Mouse (Mus musculus) forebrain, embryonic 15.5 days (tissue): ENCODE measurements around the gene Tti1. TPM values are rescaled to one million over a fixed set of nuclear protein-coding genes. Genes with fewer than 3 reads are reported as not detected.
A peak's percentile ranks its signal among the peaks of the same experiment; 100 is the strongest.

Experiments used
- ATAC-seq: fragments of 200-750 bp; cut with Nextera tagmentation; replicated peaks from 2 replicates; pipeline ENCODE4 v1.8.0; 2017; ENCODE audit warnings: mild to moderate bottlenecking, moderate TSS enrichment, moderate library complexity
- H3K27ac ChIP-seq: fragments of 300-500 bp; sonication (generic); replicated peaks from 2 replicates; pipeline ENCODE4 v1.5.1; 2015; ENCODE audit warnings: mild to moderate bottlenecking, inconsistent platforms
- H3K27me3 ChIP-seq: fragments of 300-500 bp; sonication (generic); 2 replicates; pipeline ENCODE4 v1.6.1; 2015; ENCODE audit warnings: inconsistent platforms
- H3K36me3 ChIP-seq: fragments of 300-500 bp; sonication (generic); 2 replicates; pipeline ENCODE4 v1.6.1; 2015; ENCODE audit warnings: mild to moderate bottlenecking, inconsistent platforms
- H3K4me1 ChIP-seq: fragments of 300-500 bp; sonication (generic); 2 replicates; pipeline ENCODE4 v1.6.1; 2015; ENCODE audit warnings: inconsistent platforms
- H3K4me2 ChIP-seq: fragments of 300-500 bp; sonication (generic); replicated peaks from 2 replicates; pipeline ENCODE4 v1.6.1; 2015; ENCODE audit warnings: mild to moderate bottlenecking, inconsistent platforms
- H3K4me3 ChIP-seq: fragments of 300-500 bp; sonication (generic); 2 replicates; pipeline ENCODE4 v1.5.1; 2015; ENCODE audit warnings: mild to moderate bottlenecking, inconsistent platforms
- H3K9ac ChIP-seq: fragments of 300-500 bp; sonication (generic); replicated peaks from 2 replicates; pipeline ENCODE4 v1.6.1; 2015; ENCODE audit warnings: mild to moderate bottlenecking, inconsistent platforms
- H3K9me3 ChIP-seq: fragments of 300-500 bp; sonication (generic); 2 replicates; pipeline ENCODE4 v1.6.1; 2016; ENCODE audit warnings: inconsistent platforms
- WGBS: fragments of 180-500 bp; shearing (Covaris S2); methylation state at CpG from one replicate; pipeline ENCODE4 v1.1.7; 2015; ENCODE audit warnings: mixed read lengths; 5-methylcytosine and 5-hydroxymethylcytosine counted together
- polyA plus RNA-seq: library from polyadenylated mRNA; unstranded; fragments of >200 nt; fragmentation: Nextera tagmentation; extraction: Ambion mirVana; gene quantifications from 2 replicates; pipeline ENCODE4 v1.2.1, GENCODE M21; 2015

Tti1 gene
- polyA plus RNA-seq, 1 experiment from 2014 or later, result 21.3 TPM

DNA sequence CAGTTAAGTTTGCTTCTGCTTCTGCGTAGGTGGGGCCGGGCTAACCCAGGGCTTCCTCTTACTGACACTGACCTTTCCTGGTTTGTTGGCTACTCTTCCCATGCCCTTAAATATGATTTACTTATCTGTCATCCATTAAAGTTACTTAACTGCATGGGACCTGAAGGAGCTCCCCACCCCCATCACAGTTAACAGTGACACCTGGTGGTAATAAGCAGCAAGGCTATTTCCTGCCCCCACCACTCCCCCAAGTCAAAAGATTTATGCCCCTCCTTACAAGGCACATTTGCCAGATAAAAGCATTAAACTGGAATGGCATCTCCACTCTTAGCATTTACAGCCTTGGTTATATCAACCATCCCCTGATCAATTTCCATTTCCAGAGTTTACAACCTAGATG lies 38.3 kb downstream of the Tti1 start:
- Histone ChIP-seq H3K4me2 (no peak overlapping the region), H3K9me3 (no peaks in the 10 kb centered on the region), H3K4me1 (peaks cover 42% of the 10 kb centered on the region), H3K4me3 (no peak overlapping the region), H3K27ac (no peak overlapping the region), H3K27me3 (no peaks in the 10 kb centered on the region), H3K36me3 (peaks cover 17% of the 10 kb centered on the region; the same call in 1 of the 2 replicates), H3K9ac (no peak overlapping the region)
- no peak for ATAC-seq
- WGBS, result 97% methylated on average over 2 of the region's 2 CpGs

DNA sequence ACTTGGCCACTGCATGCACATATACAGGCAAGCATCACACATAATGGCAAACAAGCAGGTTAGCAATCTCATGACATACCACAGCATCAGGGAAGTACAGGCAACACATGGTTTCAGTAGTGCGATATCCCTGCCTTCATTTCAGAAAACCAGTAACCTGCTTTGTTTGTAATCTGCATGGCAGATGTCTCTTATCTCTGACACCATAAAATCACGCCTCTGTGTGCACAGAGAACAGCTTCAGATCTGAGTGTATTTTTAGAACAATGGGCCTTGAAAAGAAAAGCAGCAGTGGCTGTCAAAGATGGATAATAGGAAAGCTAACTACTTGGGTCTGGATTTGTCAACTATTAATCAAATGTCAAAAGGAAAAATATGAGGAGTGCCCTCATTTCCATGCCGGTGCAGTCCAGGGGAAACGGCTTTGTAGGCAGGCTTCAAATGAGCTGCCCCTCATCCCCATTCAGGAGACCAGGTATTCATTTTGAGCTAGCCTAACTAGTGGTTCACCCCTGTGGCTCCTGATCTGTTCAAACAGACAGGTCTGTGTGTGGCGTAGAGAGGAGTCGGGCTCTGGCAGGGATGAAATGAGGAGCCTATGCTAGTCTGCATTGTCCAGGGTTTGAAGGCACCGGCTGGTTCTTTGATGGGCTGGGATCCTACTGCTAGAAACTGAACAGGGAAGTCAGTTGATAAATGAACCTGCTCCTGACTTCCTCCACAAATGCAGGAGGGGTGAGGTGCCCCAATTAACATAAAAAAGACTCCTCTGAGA lies 39.6 kb downstream of the Tti1 start:
- no peak for ATAC-seq
- peaks cover 42% of the 10 kb centered on the region for H3K4me1 ChIP-seq
- WGBS, result 61% methylated on average over 7 of the region's 7 CpGs
- no peak overlapping the region for H3K4me2 ChIP-seq
- H3K9me3 ChIP-seq, result no peaks in the 10 kb centered on the region
- peaks cover 13% of the 10 kb centered on the region; the same call in 1 of the 2 replicates for H3K36me3 ChIP-seq
- H3K27ac ChIP-seq, result peak overlapping the region; percentile 68
- no peak overlapping the region for H3K4me3 ChIP-seq
- no peaks in the 10 kb centered on the region for H3K27me3 ChIP-seq
- no peak overlapping the region for H3K9ac ChIP-seq

DNA sequence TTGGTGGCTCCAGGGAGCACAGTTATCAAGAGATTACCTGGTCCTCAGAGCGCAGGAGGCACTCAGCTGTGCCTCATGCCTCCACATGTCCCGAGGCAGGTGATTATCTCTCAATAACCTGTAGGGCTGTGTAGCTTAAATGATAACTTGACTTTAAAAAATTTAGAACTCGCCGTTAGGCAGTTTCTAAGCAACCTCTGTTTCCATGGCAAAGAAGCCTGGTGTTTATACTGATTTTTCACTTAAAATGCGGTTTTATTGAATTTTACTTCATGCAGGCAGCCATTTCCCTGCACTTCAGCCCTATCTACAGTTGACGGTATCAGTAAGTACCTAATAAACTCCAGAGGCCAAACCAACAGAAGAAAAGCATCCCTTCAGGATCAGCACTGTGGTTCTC lies 42.0 kb downstream of the Tti1 start:
- Histone ChIP-seq H3K4me3 (no peak overlapping the region), H3K27me3 (no peaks in the 10 kb centered on the region), H3K4me2 (no peak overlapping the region), H3K36me3 (0 out of 2 replicates have a peak, but pooled peaks cover 8% of the 10 kb centered on the region), H3K4me1 (peaks cover 42% of the 10 kb centered on the region), H3K27ac (peak overlapping the region; percentile 51; the same call in 1 of the 2 replicates), H3K9ac (no peak overlapping the region), H3K9me3 (no peaks in the 10 kb centered on the region)
- 73% methylated on average over 6 of the region's 6 CpGs for WGBS
- ATAC-seq, result no peak

DNA sequence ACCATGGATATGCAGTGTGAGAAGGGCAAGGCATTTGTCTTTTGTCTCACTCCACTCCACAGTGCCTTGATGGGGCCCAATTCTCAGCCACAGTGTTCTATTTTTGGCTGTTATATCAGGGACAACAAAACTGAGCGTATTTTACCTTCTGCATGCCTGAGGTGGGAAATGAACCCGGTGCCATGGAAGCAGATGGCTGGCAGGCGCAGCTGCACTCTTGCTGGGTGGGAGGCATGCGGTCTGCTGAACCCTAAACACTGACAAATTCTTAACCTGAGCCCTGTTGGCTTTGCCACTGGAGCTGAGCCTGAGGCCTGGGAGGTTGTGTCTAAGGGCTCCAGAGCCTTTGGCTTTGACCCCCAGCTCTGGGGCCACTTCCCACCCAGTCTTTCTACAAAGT lies 42.6 kb downstream of the Tti1 start:
- Histone ChIP-seq H3K4me3 (no peak overlapping the region), H3K4me2 (no peak overlapping the region), H3K4me1 (peaks cover 42% of the 10 kb centered on the region), H3K9me3 (no peaks in the 10 kb centered on the region), H3K36me3 (0 out of 2 replicates have a peak, but pooled peaks cover 2% of the 10 kb centered on the region), H3K9ac (no peak overlapping the region), H3K27ac (peak overlapping the region; percentile 51), H3K27me3 (no peaks in the 10 kb centered on the region)
- ATAC-seq, result no peak
- WGBS, result 62% methylated on average over 4 of the region's 4 CpGs

DNA sequence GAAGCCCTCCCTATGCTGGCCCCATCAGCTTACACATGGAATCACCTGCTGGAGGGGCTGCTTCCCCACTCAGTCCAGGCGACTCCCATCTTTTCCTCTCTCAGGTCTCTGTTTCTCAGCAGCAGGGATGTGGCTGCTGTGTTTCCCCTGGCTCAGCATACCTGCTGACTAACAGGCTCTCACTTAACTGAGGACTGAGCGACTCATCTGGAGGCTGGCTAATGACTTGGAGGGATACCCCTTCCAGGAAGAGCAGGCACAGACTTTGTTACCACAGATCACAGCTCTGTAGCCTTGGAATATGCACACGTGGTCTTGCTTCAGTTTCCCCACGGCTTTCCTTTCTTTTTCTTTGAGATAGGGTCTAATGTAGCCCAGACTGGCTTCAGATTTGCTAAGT lies 45.0 kb downstream of the Tti1 start:
- Histone ChIP-seq H3K27me3 (no peaks in the 10 kb centered on the region), H3K4me2 (no peak overlapping the region), H3K4me3 (no peak overlapping the region), H3K27ac (no peak overlapping the region), H3K36me3 (0 out of 2 replicates have a peak, but pooled peaks cover 2% of the 10 kb centered on the region), H3K9ac (no peak overlapping the region), H3K4me1 (peaks cover 31% of the 10 kb centered on the region), H3K9me3 (no peaks in the 10 kb centered on the region)
- ATAC-seq, result no peak
- WGBS, result 92% methylated on average over 4 of the region's 4 CpGs

DNA sequence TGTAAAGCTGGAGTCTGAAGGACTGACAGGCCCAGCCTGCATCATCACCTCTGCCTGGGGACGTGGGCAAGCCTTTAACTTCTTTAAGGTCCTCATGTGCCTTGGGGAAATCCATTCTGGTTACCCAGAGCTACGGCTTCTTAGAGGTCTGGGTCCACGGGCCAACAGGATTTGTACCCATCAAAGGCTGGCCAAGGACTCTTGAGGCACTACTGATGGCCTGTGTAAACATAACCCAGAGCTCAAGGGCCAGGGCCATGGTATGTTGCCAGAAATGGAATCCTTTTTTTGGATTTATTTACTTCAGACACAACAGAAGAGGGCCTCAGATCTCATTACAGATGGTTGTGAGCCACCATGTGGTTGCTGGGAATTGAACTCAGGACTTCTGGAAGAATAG lies 45.5 kb downstream of the Tti1 start:
- H3K27ac ChIP-seq, result no peak overlapping the region
- no peaks in the 10 kb centered on the region for H3K9me3 ChIP-seq
- H3K4me2 ChIP-seq, result no peak overlapping the region
- H3K4me1 ChIP-seq, result peaks cover 25% of the 10 kb centered on the region
- no peaks in the 10 kb centered on the region for H3K27me3 ChIP-seq
- no peak for ATAC-seq
- H3K36me3 ChIP-seq, result 0 out of 2 replicates have a peak, but pooled peaks cover 2% of the 10 kb centered on the region
- H3K4me3 ChIP-seq, result no peak overlapping the region
- no peak overlapping the region for H3K9ac ChIP-seq
- 87% methylated on average over 3 of the region's 3 CpGs for WGBS

DNA sequence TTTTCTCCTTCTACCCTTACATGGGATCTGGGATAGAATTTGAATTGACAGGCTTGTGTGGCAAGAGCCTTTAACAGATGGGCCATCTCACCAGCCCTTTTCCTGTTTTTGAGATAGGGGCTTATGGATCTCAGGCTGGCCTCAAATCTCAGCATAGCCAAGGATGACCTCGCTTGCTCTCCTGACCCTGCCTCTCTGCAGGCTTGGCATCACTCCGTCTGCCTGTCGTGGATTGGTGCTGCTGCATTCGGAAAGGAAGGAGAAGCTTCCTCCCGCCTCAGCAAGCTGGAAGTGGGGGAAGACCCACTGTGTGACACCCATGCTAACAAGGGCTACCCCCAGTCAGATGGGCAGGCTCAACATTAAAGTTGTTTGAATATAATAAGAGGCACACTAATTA lies 49.0 kb downstream of the Tti1 start:
- H3K4me2 ChIP-seq, result no peak overlapping the region
- H3K9me3 ChIP-seq, result no peaks in the 10 kb centered on the region
- no peak overlapping the region for H3K9ac ChIP-seq
- ATAC-seq, result no peak
- peaks cover 19% of the 10 kb centered on the region for H3K4me1 ChIP-seq
- no peaks in the 10 kb centered on the region for H3K27me3 ChIP-seq
- no peak overlapping the region for H3K4me3 ChIP-seq
- 54% methylated on average over 5 of the region's 5 CpGs for WGBS
- H3K36me3 ChIP-seq, result 0 out of 2 replicates have a peak, but pooled peaks cover 2% of the 10 kb centered on the region
- H3K27ac ChIP-seq, result no peak overlapping the region

DNA sequence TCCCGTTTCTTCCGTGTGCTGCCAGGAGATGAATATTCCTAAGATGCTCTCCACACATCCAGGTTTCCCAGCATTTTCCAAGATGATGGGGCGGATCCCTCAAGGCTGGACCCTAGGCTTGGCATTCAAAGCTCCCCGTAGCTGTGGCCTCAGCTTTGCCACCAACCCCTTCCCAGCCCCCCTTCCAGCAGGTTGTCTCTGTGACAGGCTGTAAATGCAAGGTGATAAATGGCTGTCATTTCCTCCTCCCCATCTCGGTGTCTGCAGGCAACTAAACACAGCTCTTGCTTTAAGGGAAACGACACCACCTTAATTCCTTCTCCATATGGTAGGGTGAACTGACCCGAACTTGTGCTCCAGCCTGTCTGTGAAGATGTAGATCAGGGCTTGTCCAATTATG lies 52.6 kb downstream of the Tti1 start:
- Histone ChIP-seq H3K36me3 (no peaks in the 10 kb centered on the region), H3K9me3 (no peaks in the 10 kb centered on the region), H3K4me2 (peak overlapping the region; percentile 27), H3K4me3 (no peak overlapping the region), H3K9ac (no peak overlapping the region), H3K4me1 (peaks cover 20% of the 10 kb centered on the region), H3K27me3 (no peaks in the 10 kb centered on the region; the same call in 1 of the 2 replicates), H3K27ac (peak overlapping the region; percentile 72)
- 4% methylated on average over 7 of the region's 7 CpGs for WGBS
- no peak for ATAC-seq

DNA sequence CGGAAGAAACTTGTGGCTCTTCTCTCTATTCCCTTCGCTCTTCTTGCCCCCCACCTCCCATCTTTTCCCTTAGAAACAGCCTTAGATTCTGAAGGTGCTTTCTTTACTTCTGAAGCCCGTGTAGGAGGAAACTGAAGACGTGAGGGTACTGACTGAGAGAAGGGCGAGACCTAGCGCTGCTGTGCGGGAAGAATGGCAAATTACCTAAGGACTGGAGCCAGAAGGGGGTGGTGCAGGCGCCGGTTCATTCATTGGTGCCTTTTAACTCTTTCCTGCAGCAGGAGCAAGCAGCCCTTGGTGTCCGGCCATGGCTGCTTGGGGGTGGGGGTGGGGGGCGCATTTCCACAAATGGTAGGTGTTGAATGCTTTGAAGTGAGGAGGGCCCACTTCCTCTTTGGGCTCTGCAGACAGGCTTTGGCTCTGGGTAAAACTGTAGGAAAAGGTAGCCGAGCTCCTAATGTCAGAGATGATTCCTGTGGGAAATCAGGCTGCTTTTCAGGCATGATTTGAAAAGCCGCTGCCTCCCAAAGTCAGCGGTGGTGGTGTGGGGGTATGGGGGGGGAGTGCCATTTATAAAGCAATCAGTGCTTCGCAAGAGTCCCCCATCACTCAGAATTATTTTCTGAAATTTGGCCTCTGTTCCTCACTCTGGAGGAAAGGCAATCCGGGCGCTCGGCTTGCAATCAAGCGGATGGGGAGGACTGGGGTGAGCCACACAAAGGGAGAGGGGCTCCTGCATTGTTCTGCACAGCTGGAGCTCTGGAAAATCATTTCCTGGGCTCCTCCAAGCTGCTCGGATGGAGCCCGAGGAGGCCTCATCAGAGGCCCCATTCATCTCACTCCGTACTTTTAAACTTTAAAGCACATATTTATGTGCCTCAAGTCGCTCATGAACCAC lies 53.4 kb downstream of the Tti1 start:
- H3K36me3 ChIP-seq, result no peaks in the 10 kb centered on the region
- H3K4me2 ChIP-seq, result peak overlapping the region; percentile 27
- H3K9me3 ChIP-seq, result no peaks in the 10 kb centered on the region
- ATAC-seq, result peak; percentile 48; the same call in 1 of the 2 replicates
- WGBS, result 1% methylated on average over 23 of the region's 23 CpGs
- H3K27ac ChIP-seq, result peak overlapping the region; percentile 72
- peak overlapping the region; percentile 21; the same call in 1 of the 2 replicates for H3K9ac ChIP-seq
- H3K4me3 ChIP-seq, result no peak overlapping the region
- peaks cover 24% of the 10 kb centered on the region for H3K4me1 ChIP-seq
- no peaks in the 10 kb centered on the region; the same call in 1 of the 2 replicates for H3K27me3 ChIP-seq

DNA sequence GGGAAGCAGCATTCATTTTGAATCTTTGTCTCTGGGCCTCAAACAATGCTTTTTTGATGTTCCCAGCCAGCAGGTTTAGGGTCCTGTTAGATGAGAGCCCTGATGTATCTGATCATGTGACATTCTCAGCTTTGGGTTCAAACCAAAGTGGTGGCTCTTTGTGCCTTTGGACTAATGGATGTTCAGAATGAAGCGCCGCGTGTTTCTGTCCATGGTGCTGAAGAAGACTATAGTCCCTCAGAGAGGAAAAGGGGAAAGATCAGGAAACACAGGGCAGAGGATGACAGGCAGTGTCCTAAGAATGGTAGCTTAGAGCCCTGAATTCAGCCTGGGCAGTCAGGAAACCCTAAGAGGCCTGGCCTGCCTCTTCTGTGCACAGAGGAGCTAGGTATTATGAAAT lies 57.6 kb downstream of the Tti1 start:
- Histone ChIP-seq H3K4me1 (peaks cover 23% of the 10 kb centered on the region), H3K9me3 (no peaks in the 10 kb centered on the region), H3K36me3 (no peaks in the 10 kb centered on the region), H3K27ac (peak overlapping the region; percentile 26; the same call in 1 of the 2 replicates), H3K27me3 (peaks cover 11% of the 10 kb centered on the region; the same call in 1 of the 2 replicates), H3K9ac (no peak overlapping the region), H3K4me3 (no peak overlapping the region), H3K4me2 (no peak overlapping the region)
- 7% methylated on average over 3 of the region's 3 CpGs for WGBS
- ATAC-seq, result no peak

DNA sequence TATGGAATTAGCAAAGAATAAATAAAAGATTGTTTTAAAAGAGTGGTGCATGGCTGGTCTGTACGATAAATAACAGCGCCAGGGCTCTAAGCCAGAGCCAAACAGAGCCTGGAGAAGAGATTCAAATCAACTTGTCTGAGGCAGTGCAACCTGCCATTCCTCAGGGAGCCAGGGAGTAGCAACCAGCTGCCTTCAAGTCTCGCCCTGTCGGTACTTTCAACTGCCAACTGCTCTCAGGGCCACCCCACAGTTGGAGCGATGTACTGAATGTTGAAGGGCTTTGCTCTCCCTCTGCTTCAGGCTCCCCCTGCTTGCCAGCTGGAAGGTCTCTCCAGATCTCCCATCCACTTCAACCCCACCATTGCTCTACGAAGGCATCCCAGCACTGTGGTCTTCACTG lies 58.1 kb downstream of the Tti1 start:
- Histone ChIP-seq H3K27me3 (peaks cover 12% of the 10 kb centered on the region; the same call in 1 of the 2 replicates), H3K4me3 (no peak overlapping the region), H3K36me3 (no peaks in the 10 kb centered on the region), H3K9me3 (no peaks in the 10 kb centered on the region), H3K9ac (no peak overlapping the region), H3K27ac (peak overlapping the region; percentile 26), H3K4me1 (peaks cover 17% of the 10 kb centered on the region), H3K4me2 (no peak overlapping the region)
- no peak; the same call in 1 of the 2 replicates for ATAC-seq
- 38% methylated on average over 6 of the region's 6 CpGs for WGBS

DNA sequence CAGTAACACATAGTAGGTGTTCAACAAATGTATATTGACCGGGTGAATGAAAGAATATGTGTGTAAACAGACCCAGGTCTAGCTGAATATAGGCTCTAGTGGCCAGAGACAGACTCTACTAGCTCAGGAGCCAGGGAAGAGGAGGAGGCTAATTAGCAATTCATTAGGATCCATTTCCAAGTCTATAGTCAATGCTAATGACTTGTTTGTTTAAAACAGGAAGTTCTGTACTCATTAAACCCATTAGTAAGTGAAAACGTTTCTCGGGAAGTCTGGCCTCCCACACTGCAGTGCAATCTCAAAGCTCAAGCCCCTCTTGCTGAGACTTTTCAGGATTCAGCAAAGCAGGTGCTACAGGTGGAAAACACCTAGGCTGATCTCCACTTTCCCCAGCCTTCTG lies 60.4 kb downstream of the Tti1 start:
- Histone ChIP-seq H3K4me3 (no peak overlapping the region), H3K4me2 (no peak overlapping the region), H3K9ac (no peak overlapping the region), H3K27ac (no peak overlapping the region), H3K36me3 (no peaks in the 10 kb centered on the region), H3K4me1 (peaks cover 8% of the 10 kb centered on the region), H3K9me3 (no peaks in the 10 kb centered on the region), H3K27me3 (peaks cover 14% of the 10 kb centered on the region; the same call in 1 of the 2 replicates)
- ATAC-seq, result no peak
- WGBS, result 13% methylated on average over 3 of the region's 3 CpGs
